Mouse (Mus musculus): ENCODE measurements around the gene E2f8.

Gene E2f8

DNA sequence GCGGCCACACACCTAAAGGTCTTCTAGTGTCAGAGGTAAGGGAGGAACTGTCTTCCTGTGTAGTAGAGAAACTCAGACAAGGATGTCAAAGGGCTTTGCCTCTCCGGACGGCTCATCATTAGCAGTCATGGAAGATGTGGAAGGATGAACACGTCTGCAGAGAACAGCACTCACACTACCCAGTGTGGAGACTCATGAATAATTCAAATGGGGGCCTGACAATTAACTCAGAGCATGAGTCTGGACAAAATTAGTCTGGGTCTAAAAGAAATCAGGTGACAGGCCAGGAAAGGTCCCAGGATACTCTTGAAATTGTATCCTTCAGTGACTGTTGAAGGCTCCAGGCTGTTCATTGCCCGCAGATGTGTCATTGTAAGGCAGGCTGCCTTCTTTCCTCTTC lies 9.6 kb upstream of the E2f8 start:
- 71% methylated on average over 5 of the region's 5 CpGs for WGBS

DNA sequence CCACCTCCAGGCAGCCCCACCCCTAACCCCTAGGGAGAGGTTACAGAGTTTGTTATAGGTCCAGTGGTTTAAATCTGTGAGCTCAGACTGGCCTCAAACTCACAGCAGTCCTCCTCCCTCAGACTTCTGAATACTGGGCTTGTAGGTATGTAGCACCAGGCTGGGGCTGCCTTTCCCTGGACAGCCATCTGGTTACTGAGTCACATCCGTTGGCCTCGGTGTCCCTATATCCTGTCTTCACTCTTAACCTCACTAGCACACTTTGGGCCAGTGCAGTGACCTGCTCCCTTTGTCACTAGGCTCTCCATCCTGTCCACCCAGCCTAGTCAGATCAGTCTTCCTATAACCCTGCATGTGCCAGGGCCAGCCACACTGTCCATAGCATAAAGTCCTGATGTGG lies 7.4 kb upstream of the E2f8 start:
- 85% methylated on average over 2 of the region's 2 CpGs for WGBS

DNA sequence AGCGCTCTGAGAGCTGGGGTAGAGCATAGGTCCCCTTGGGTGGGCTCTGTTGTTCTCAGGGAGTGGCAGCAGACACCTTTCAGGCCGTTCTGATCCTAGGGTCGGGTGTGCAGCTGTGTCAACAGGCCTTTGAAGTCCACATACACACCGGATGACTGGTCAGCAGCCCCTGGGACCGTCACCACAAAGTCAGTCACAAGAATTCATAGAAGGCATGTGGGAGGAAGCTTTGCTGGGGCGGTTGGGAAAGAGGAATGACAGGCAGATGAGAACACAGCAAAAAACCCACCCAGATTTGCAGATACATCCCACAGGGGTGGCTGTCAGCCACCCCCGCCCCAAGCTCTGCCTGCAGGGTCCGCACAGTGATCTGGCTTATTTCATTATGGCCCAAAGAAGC lies 6.6 kb upstream of the E2f8 start:
- WGBS: 69% methylated on average over 8 of the region's 8 CpGs

DNA sequence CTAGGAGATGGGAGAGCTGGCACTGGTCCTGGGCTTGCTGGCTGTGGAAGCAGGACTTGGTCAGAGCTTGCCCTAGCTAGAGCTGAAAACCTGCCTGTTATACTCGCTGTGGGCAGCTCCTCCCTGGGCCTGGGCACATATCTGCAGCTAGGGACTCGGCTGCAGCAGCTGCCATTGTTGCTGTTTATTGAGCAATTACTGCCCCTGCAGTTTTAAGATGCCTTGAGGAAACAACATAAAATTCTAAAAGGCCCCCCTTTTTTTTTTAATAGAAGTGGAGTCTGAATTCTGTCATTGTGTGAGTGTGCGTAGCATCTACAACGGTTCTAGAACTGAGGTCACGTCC lies 2.8 kb upstream of the E2f8 start:
- WGBS: 82% methylated on average over 5 of the region's 5 CpGs

DNA sequence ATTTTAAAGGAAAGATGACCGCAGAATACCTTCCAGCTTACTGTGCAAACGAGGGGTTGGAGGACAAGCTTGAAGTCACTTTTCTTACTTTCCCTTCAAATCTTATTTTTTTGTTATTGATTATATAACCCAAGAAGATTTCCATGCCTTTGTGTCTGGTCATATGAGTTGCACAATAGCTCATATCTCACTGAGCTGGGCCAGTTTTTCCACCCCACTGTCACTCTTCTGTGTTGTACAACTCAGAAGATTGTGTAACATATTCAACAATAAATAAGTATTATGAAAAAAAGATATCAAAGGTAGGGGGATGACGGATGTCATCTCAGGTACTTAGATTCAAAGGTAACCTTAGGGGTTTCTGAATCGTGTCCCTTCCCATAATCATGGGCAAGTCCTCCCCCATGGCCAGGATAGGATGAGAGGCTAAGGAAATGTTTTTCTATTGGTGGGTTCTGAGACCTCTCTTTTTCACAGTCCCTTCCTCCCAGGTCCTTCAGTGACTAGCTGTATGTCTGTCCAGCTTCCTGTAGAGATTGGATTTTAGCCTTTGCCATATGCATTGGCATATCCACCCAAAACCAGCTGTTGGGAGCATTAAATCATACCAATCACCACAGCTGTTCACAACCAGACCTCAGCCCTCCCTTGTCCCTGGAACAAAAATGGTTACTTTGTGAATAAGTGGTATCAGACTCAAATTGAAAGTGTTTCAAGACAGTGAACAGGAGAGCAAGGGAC lies 2.3 kb upstream of the E2f8 start:
- WGBS: 93% methylated on average over 4 of the region's 4 CpGs

DNA sequence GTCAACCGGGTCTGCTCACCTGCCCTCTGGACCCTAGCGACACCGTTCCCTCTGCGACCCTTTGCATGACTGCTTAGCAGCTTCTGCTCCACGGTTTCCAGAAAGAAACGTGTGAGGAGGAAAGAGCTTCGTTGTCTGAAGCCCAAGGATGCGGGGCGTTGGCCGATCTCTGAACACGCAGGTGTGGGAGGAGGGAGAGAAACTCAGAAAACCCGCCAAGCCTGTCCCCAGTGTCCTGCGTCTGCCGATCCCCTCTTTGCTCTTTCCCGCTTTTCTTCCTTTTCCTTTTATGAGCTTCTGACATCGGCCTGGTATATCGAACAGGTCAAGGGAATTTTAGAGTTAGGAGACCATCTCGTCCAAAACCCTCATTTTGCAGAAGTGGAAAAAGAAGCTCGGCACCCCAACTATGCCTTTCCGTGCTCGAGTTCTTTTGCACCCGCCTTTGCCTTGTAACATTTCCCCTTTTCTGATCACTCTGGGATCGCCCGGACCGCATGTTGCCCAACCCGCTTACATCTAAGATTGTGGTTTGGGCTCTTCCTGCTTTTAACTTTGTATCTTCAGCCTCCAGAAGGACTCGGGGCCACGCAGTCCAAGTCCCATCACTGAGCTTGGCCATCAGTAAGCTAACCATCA lies 694 bp upstream of the E2f8 start:
- 5% methylated on average over 28 of the region's 28 CpGs for WGBS

DNA sequence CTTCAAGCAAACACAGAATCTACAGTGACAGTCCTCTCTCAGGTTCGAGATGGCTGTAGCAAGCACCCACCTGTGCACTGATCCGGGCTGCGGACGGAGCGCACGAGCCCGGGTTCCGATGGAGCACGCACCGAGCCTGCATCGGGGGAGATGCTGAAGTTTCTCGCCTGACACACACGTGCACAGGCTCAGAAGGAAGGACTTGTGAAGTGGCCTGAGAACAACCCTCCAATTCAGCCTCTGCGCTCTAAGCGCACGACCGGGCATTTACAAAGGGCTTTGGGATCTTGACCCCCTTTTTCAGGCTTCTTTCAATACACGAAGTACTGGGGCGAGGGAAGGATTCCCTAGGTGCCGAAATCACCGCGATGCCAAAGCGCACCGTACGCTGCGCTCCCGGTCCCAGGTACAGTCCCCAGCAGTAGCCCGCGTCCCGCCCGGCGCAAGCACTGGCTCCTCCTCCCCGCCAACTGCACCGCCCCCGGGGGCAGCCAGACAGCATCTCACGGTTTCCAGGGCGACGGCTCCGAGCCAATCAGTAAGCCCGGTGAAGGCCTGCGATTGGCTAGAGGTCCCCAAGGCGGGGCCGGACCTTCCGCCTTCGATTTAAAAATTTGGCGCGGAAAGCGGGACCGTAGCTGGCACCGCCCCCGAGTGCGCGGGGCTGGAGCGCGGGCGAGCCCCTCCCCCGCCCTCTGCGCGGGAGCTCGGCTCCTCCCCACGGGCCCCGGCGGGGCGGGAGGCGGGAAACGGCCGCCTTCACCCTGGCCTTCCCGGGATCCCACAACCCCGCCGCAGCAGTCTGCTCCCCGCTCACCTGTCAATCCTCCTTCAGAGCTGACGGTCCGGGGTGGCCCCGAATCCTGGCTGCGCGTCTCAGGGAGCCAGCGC lies 560 bp downstream of the E2f8 start:
- under 1% methylated on average over 77 of the region's 77 CpGs for WGBS

DNA sequence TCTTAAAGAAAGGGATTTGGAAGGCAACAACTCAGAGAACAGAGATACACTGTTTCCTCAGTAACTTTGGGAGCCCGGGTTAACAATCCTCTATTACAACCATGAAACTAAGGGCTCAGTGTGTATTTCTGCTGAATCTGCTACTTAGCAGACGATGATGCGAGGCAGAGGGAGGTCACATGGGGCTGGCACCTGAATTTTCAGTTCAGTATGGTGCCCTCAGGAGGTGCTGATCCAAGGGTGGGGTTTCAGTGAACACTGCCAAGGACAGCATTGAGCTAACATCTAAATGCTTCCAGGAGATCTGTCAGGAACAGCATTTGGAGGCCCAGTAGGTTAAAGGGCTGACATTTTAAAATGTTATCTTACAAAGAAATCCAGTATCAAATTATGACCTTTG lies 1.8 kb downstream of the E2f8 start:
- WGBS: 75% methylated on average over 3 of the region's 3 CpGs

DNA sequence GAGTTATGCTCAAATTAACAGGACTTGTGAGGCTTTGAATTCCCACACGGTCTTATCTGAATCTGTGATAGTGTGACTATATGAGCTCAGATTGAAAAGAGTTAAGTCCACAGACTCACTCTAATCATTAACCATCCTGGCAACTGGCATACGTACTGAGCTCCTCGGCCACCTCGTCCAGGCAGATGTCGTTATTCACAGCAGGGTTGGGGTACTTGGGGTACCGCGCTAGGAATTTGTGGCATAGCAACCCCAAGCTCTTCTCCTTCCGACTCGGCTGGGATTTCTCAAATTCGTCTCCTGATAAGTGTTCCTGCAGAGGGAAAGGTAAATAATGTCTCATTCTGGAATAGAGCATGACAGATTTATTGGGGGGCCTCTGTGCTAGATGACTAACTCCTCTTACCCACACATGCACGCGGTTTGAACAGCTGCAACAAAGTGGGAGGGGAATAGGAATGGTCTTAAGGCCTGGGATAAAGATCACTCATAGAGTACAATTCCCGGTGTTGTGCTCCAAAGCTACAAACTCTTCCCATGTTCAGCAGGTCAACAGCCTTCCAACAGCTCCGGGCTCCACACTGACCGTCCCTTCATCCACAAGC lies 3.5 kb downstream of the E2f8 start:
- WGBS: 88% methylated on average over 15 of the region's 15 CpGs

DNA sequence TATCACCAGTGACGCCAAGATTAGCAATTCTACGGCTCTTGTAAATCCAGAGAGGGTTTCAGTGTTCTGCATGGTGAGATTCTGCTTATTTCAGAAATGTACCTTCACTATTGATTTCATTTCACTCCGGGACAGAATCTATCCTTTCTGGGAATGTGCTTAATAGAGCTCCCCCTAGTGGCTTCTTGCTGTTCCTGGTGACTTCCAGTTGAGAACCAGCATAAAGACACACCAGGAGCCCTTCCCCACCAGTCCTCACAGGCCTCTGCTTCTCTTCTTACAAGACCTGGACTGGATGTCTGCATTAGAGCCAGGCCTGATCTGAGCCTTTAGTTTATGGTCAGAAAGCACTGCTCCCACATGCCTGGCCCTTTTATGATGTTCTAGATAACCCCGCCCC lies 4.9 kb downstream of the E2f8 start:
- 55% methylated on average over 4 of the region's 4 CpGs for WGBS

DNA sequence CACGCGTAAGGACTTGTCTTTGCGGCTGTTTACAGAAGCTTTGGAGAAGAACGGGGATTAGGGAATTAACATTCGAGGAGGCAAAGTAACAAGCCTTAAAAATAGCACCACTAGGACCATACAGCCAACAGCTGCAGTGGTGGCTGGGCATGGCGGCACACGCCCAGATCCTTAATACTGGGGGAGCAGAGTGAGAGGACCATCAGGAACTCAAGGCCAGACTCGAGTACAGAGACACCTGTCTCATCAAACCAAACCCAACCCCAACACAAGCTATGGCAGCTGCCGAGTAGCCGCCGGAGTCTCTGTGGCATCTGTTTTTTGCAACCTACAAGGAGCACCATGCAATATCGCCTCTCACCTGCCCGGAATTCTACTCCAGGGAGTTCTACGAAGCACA lies 6.3 kb downstream of the E2f8 start:
- 78% methylated on average over 14 of the region's 14 CpGs for WGBS

DNA sequence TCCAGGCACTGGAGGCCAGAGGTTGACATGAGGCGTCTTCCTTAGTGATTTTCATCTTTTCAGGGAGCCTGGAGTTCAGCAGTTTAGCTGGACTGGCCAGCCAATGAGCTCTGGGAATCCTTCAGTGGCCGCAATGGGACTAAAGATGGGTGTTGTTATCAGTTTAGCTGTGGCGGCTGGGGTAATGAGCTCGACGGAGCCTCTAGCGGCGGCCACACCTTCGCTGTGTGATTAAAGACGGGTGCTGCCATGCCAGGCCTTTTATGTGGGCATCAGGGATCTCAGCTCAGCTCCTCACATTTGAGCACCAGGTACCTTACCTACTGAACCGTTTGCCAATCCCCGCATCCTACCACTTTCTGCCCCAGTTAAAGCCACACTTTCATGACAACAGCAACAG lies 10.1 kb downstream of the E2f8 start:
- WGBS: 94% methylated on average over 11 of the region's 11 CpGs

DNA sequence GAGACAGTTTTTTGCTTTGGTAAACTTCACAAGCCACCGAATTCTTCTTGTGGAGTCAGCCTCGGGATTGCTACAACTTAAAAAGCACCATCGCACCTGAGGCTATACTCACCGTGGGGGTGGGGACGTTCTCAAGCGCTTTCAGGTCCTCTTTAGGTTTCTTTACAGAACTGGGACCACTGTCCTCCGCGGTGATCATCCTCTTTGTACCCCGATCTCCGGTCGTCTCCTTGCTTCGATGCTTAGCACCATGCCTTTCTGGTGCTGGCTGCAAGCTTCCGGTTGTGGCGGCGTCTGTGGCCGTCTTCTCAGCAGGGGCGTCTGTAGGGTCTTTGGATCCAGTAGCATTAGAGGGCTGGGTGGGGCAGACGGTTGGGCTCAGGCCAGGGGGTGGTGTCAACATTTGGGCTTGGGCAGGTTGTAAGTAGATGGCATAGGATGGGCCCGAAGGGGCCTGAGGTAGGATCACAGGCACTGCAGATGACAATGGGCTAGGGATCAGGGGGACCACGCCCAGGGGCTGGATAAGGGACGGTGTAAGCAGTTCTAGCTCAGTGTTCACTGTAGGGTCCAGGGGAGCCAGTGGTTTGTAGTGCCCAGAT lies 10.7 kb downstream of the E2f8 start:
- 96% methylated on average over 21 of the region's 21 CpGs for WGBS

DNA sequence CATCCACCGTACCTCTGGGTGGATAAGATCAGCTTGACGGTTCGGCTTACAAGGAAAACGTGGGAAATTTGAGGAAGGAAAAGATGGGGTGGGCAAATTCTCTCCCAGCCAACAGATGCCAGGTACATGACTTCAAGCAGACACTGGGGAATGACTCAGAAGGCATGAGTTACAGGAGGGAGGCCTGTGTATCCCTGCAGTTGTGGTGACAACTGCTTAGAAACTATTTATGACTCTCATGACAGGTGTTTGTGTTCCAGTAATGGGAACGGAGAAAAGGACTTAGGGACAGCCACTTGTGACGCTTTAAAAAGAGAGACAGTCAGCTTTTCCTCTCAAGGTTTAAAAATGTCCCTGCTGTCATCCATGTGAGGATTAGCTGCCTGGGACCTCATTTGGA lies 11.3 kb downstream of the E2f8 start:
- WGBS: 86% methylated on average over 6 of the region's 6 CpGs

DNA sequence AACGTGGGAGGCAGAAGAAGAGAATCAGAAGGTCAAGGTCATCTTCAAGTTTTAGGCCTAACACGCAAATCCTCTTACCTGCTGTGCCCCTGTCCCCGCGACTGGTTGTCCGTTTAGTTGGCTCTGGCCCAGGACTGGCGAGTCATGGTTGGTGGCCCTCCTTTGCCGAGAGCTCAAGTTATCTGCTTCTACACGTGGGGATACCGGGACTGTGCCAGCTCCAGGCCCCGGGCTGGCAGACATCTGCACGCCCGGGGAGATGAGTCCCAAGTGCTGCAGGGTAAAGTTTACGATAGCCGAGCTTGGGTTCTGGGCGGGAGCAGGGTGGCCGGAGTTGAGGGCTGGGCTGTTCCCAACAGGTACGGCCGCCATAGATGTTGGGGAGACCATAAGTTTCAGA lies 13.8 kb downstream of the E2f8 start:
- 91% methylated on average over 18 of the region's 18 CpGs for WGBS

DNA sequence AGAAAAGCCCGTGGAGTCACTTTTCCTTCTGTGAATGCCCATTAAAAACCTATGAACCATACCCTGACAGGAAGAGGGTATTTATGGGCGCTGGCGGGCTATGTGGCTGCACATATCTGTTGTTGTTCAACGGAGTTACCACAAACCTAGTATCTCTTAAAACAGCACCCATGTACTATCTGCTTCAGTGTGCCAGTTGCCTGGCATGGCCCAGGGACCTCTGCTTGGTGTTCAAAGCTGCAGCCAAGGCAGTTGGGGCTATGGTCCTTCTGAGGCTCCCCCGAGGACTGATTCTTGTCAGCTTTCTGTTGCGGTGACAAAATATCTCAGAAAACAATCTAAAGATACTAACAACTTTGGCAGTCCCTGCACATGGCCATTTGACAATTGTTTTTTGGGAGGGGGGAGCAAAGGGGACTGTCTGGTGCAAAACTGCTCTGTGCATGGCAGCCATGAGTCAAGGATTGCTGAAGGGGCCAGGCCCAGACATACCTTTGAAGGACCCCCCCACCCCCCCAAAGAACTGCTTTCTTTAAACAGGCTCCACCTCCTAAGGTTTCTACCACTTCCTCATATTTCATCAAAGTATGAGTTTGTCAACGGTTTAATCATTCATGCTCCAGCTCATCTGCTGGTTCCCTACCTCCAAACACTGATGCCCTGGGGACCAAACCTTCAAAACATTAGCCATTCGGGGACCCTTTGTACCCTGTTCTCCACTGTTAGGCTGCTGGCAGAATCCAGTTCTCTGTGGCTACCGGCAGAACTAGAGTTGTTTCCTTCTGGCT lies 16.5 kb downstream of the E2f8 start:
- 93% methylated on average over 9 of the region's 9 CpGs for WGBS

DNA sequence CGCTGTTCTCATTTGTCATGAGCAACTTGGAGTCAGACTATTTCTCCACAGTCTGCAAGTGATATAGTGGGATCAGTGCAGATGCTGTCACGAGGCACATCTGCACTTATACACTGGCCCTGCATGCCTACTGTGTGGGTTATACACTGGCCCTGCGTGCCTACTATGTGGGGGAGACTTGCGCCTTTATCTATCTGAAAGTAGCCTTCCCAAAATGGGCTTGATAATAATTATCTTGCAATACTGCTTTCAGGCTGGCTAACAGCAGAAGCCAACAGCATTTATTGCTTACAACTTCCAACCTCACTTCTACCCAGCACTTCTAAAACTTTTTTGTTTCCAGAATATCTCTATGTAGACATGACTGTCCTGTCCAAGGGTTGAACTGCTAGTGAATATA lies 19.6 kb downstream of the E2f8 start:
- WGBS: 98% methylated on average over 4 of the region's 4 CpGs

DNA sequence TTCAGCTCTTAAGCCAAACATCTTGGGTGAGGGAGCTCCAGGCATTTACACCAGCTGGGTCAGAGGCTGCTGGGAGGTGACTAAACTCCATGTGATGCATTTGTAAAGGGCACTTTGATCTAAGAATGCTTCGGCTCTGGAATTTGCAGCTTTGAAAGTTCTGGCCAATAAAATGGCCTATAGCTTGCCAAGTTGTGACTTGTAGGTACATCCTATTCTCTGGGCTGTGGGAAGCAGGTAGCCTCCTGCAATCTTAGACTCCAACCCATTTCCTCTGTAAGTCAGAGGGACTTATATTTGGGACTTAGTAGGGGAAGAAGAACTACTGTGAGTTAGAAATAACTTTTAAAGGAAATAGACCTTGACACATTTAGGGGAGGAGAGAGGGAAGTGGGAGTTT lies 20.4 kb downstream of the E2f8 start:
- 64% methylated on average over 1 of the region's 1 CpGs for WGBS

DNA sequence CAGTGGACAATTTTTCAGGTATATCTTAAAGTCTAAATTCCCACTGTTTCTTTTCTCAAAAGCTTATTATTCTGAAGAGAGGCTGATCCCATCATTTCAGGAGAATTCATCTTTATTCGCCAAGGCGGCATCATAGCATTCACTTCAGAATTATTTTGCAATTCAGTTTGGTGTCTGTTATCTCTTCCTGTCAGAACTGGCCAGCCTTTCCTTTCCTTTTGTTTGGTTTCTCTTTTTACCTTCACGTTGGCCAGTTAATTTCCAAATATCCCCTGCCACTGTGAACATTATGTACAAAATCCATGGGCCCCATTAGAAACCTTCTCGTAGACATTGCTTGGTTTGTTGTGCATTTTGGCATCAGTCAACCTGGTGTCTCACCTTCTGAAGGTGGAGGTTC lies 22.0 kb downstream of the E2f8 start:
- WGBS: 90% methylated on average over 4 of the region's 4 CpGs

DNA sequence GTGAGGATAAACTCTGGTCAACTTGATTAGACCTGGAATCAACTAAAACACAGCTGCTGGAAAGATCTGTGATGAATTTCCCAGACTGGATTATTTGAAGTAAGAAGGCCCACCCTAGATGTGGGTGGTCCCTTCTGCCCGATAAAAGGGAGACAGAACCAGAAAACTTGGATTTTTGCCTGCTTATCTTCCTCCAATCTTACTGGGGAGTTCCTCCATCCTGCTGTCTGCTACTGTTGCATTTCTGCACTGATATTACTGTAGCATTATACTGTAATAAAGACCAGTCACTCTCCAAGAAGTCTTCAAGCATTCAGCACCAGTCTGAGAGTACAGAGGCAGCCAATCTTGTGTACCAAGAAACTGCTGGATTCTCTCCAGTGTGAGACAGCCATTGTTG lies 23.1 kb downstream of the E2f8 start:
- WGBS: 60% methylated on average over 1 of the region's 1 CpGs

DNA sequence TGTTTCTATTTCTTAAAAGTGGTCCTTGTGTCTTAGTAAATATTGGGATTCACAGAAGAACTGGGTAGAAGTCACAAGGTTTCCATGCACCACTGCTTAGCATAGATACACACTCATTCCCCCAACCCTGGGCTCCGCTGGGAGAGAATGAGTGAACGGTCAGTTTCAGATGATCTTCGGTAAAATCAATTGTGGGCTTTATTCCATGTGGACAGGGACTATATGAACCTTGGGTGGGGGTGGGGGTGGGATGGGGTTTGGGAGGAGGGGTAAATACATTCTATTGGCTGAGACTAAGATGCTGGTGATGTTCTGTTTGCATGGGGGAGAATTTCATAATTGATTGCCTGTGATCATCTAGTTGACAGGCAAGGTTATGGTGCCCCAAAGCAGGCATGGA lies 25.9 kb downstream of the E2f8 start:
- WGBS: 97% methylated on average over 3 of the region's 3 CpGs
